Mouse (Mus musculus): ENCODE results near the gene Kazn.

- TF ChIP-seq POLR2A (IDR thresholded peaks at IDR 0.05; ENCODE audit: borderline replicate concordance, extremely low read depth, low read depth, low read length) (no peak), CTCF (IDR thresholded peaks at IDR 0.05; ENCODE audit: insufficient read depth, low read length) (no peak)
Measured at GRCm38 (mm10) chr4:142149202-142149601, 90.0 kb downstream of the Kazn start.
